Mouse (Mus musculus) ovary, adult 18-20 months (tissue): Measurements from ENCODE around the gene Slc5a3.

Experiments
- DNase-seq: peaks from one replicate; pipeline ENCODE4 v3.0.0; 2022; ENCODE audit warnings: low spot score, mixed read lengths

The Slc5a3 gene

GRCm38 (mm10) chr16:92057852-92058643 is at the start of gene Slc5a3, which contains the start of the genes Mrps6 and Gm49711:
Slc5a3 (plus strand) TSS chr16:92058322.
Mrps6 (plus strand) TSS chr16:92058270.
Gm49711 (plus strand) TSS chr16:92058316.
- DNase-seq, result peak; percentile 75

- DNase-seq, result no peak
These were observed 48.5 kb upstream of the Slc5a3 start for GRCm38 (mm10) chr16:92009586-92009985.

GRCm38 (mm10) chr16:92016792-92017191 is 41.3 kb upstream of the Slc5a3 start:
- no peak for DNase-seq

GRCm38 (mm10) chr16:92019141-92020118 is 38.7 kb upstream of the Slc5a3 start:
- DNase-seq, result no peak

- DNase-seq, result no peak
These were observed 36.3 kb upstream of the Slc5a3 start for GRCm38 (mm10) chr16:92021656-92022400.

GRCm38 (mm10) chr16:92022494-92023283 is 35.4 kb upstream of the Slc5a3 start:
- no peak for DNase-seq

- DNase-seq, result no peak
These were observed 24.8 kb upstream of the Slc5a3 start for GRCm38 (mm10) chr16:92033286-92033685.

- DNase-seq, result no peak
These were observed 23.4 kb upstream of the Slc5a3 start for GRCm38 (mm10) chr16:92034676-92035075.

GRCm38 (mm10) chr16:92036701-92037100 is 21.4 kb upstream of the Slc5a3 start:
- DNase-seq, result no peak

- no peak for DNase-seq
These were observed 20.1 kb upstream of the Slc5a3 start for GRCm38 (mm10) chr16:92037891-92038607.

- DNase-seq, result no peak
These were observed 18.7 kb upstream of the Slc5a3 start for GRCm38 (mm10) chr16:92039421-92039820.

- no peak for DNase-seq
These were observed 18.2 kb upstream of the Slc5a3 start for GRCm38 (mm10) chr16:92039966-92040365.

- DNase-seq, result no peak
These were observed 6.3 kb upstream of the Slc5a3 start for GRCm38 (mm10) chr16:92051777-92052310.

- DNase-seq, result no peak
These were observed 5.6 kb upstream of the Slc5a3 start for GRCm38 (mm10) chr16:92052569-92052968.

GRCm38 (mm10) chr16:92056711-92057110 is 1.4 kb upstream of the Slc5a3 start:
- no peak for DNase-seq

GRCm38 (mm10) chr16:92057456-92057851 is 668 bp upstream of the Slc5a3 start:
- DNase-seq, result no peak

GRCm38 (mm10) chr16:92058644-92059620 is 810 bp downstream of the Slc5a3 start:
- no peak for DNase-seq

- no peak for DNase-seq
These were observed 2.1 kb downstream of the Slc5a3 start for GRCm38 (mm10) chr16:92060213-92060612.

- DNase-seq, result no peak
These were observed 3.5 kb downstream of the Slc5a3 start for GRCm38 (mm10) chr16:92061586-92061985.
